Mouse (Mus musculus) ES-Bruce4 (cell line): ENCODE data around the gene Simc1. TPM values are rescaled to one million over a fixed set of nuclear protein-coding genes. Genes with fewer than 3 reads are reported as not detected.
A peak's percentile ranks its signal among the peaks of the same experiment; 100 is the strongest.

Experiments used
- H3K27ac ChIP-seq: 2 replicates; pipeline ENCODE4 v1.5.1; 2012; ENCODE audit warnings: low read length, inconsistent platforms; ENCODE audit not compliant: insufficient read depth
- H3K27me3 ChIP-seq: 2 replicates; pipeline ENCODE4 v1.6.1; 2012; ENCODE audit warnings: mild to moderate bottlenecking, low read length, inconsistent platforms; ENCODE audit not compliant: control insufficient read depth, poor library complexity, insufficient read depth, severe bottlenecking
- H3K36me3 ChIP-seq: 2 replicates; pipeline ENCODE4 v1.6.1; 2012; ENCODE audit warnings: inconsistent platforms, mild to moderate bottlenecking, low read length, moderate library complexity; ENCODE audit not compliant: control insufficient read depth, poor library complexity, insufficient read depth, severe bottlenecking
- H3K4me1 ChIP-seq: one replicate; pipeline ENCODE4 v1.8.1; 2011; ENCODE audit warnings: low read length; ENCODE audit not compliant: control insufficient read depth, insufficient read depth
- H3K4me3 ChIP-seq: 2 replicates; pipeline ENCODE4 v1.5.1; 2011; ENCODE audit warnings: low read depth, mild to moderate bottlenecking, low read length
- H3K9ac ChIP-seq: 2 replicates; pipeline ENCODE4 v1.6.1; 2012; ENCODE audit warnings: low read depth, mild to moderate bottlenecking, inconsistent platforms; ENCODE audit not compliant: poor library complexity, severe bottlenecking
- H3K9me3 ChIP-seq: replicated peaks from 2 replicates; pipeline ENCODE4 v1.6.1; 2012; ENCODE audit warnings: mild to moderate bottlenecking, low read length, inconsistent platforms; ENCODE audit not compliant: control insufficient read depth, poor library complexity, insufficient read depth, severe bottlenecking
- CTCF ChIP-seq: IDR thresholded peaks from one replicate; pipeline ENCODE4 v1.8.1; 2011; ENCODE audit warnings: low read depth, low read length
- EP300 ChIP-seq: IDR thresholded peaks from 2 replicates; pipeline ENCODE4 v1.6.1; 2011; ENCODE audit warnings: low read depth, low read length; ENCODE audit not compliant: insufficient read depth
- POLR2A ChIP-seq: IDR thresholded peaks from one replicate; pipeline ENCODE4 v1.8.1; 2011; ENCODE audit warnings: low read length; ENCODE audit not compliant: insufficient read depth
- polyA plus RNA-seq: library from polyadenylated mRNA; stranded (reverse); fragments of >200 nt; gene quantifications from 2 replicates; pipeline ENCODE4 v1.2.4, GENCODE M21; 2011; ENCODE audit warnings: low read depth; ENCODE audit not compliant: missing spikeins, insufficient read depth, insufficient read length

Gene Simc1
- polyA plus RNA-seq, 1 experiment: 19.1 TPM

- Histone ChIP-seq H3K9ac (no peak overlapping the region), H3K9me3 (no peaks in the 10 kb centered on the region), H3K27me3 (no peaks in the 10 kb centered on the region), H3K36me3 (peaks cover 34% of the 10 kb centered on the region), H3K4me1 (no peaks in the 10 kb centered on the region), H3K4me3 (no peak overlapping the region), H3K27ac (no peak overlapping the region)
- TF ChIP-seq EP300: no peak
- no peak for TF ChIP-seq POLR2A
- no peak for TF ChIP-seq CTCF
These were observed 77.8 kb downstream of the Simc1 start for GRCm38 (mm10) chr13:54581385-54581784.

- Histone ChIP-seq H3K36me3 (peaks cover 39% of the 10 kb centered on the region), H3K9me3 (no peaks in the 10 kb centered on the region), H3K9ac (no peak overlapping the region), H3K27ac (no peak overlapping the region), H3K27me3 (no peaks in the 10 kb centered on the region), H3K4me3 (no peak overlapping the region), H3K4me1 (no peaks in the 10 kb centered on the region)
- TF ChIP-seq EP300: no peak
- no peak for TF ChIP-seq POLR2A
- TF ChIP-seq CTCF: no peak
These were observed 78.5 kb downstream of the Simc1 start for GRCm38 (mm10) chr13:54582126-54582525.

DNA sequence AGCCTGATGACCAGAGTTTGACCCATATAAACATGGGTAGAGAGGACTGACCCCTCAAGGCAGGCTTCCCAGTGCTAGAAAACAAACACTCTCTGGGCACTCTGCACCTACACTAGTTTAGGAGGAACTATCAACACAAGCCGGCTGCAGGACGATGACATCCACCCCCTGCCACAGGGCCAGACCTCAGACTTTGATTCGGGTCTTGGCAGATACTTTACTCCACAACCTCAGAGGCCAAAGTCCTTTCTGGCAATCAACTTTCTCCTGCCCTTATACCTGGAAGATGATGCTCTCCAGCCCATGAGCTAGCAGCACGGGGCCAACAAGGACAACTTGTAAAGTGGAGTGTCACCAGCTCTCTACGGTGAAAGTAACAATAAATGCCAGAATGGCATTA lies 79.3 kb downstream of the Simc1 start:
- no peak for TF ChIP-seq CTCF
- no peak for TF ChIP-seq POLR2A
- no peak for TF ChIP-seq EP300
- H3K4me3 ChIP-seq: no peak overlapping the region
- H3K27me3 ChIP-seq: no peaks in the 10 kb centered on the region
- peaks cover 43% of the 10 kb centered on the region for H3K36me3 ChIP-seq
- H3K9ac ChIP-seq: no peak overlapping the region
- H3K9me3 ChIP-seq: no peaks in the 10 kb centered on the region
- H3K4me1 ChIP-seq: no peaks in the 10 kb centered on the region
- H3K27ac ChIP-seq: no peak overlapping the region

DNA sequence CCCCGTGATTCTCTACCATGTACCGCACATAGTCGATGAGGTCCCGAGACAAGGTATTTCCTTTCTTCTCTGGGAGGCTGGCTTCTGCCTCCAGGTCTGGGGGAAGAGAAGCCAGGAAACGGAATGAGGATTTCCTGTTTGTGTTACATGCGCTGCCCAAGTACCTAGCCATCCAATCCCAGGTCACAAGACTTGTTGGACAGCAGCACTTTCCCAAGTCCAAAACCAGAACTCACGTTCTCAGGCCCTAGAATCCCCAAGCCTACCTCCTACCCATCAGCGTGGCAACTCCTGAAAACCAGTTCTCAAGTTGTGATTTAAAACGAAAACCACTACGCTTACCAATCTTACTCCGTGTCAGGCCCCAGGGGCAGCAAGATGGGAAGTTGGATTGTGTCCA lies 82.3 kb downstream of the Simc1 start:
- Histone ChIP-seq H3K4me3 (no peak overlapping the region), H3K36me3 (peaks cover 44% of the 10 kb centered on the region), H3K9me3 (no peaks in the 10 kb centered on the region), H3K27ac (no peak overlapping the region), H3K4me1 (no peaks in the 10 kb centered on the region), H3K27me3 (no peaks in the 10 kb centered on the region), H3K9ac (no peak overlapping the region)
- TF ChIP-seq EP300: no peak
- no peak for TF ChIP-seq CTCF
- no peak for TF ChIP-seq POLR2A

GRCm38 (mm10) chr13:54589414-54589995 lies 85.9 kb downstream of the Simc1 start:
- peaks cover 32% of the 10 kb centered on the region for H3K36me3 ChIP-seq
- H3K27ac ChIP-seq: 0 out of 2 replicates have a peak overlapping the region, but pooled peaks have one; percentile 7
- H3K27me3 ChIP-seq: no peaks in the 10 kb centered on the region
- no peaks in the 10 kb centered on the region for H3K9me3 ChIP-seq
- peak overlapping the region; percentile 78 for H3K9ac ChIP-seq
- no peaks in the 10 kb centered on the region for H3K4me1 ChIP-seq
- H3K4me3 ChIP-seq: peak overlapping the region; percentile 78
- TF ChIP-seq POLR2A: no peak
- TF ChIP-seq CTCF: no peak
- no peak for TF ChIP-seq EP300

DNA sequence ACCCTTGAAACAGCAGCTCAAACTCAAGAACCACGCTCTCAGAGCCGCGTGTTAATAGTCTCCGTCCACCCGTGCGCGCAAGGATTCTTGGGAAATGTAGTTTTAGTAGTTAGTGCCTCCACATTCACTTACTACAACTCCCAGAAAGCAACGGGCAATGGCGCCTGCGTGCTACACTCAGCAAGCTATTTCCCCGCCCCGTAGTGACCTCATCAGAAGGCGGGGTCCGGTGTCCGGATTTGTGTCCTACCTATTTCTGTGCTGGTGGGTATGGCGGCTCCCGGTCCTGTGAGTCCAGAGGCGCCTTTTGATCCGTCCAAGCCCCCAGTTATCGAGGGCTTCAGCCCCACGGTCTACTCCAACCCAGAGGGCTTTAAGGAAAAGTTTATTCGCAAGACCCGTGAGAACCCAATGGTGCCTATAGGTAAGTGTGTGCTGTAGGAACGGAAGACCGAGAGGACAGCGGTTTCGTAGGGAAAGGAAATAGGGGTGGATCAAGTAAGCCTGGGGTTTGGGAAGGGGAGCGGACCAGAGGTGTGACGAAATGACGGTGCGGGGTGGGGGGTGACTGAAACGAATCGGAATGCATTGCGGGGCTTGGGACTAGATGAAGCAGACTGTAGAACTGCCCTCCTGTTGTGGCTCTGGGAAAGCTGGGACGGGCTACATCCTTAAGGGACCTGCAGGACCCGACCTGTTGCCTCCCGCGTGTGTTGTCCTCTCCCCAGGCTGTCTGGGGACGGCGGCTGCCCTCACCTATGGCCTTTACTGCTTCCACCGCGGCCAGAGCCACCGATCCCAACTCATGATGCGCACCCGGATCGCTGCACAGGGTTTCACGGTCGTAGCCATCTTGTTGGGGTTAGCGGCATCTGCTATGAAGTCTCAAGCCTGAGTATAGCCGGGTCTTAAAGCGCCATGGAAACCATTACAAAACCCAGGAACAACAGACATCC lies 86.7 kb downstream of the Simc1 start, which contains the start of the genes Nop16 and Higd2a:
Gene Nop16, minus strand, starts transcription at position 95 of the 956 bp plus-strand sequence.
Gene Higd2a, plus strand, starts transcription at position 212 of the 956 bp plus-strand sequence.
- Histone ChIP-seq H3K27me3 (no peaks in the 10 kb centered on the region), H3K27ac (peak within 1 kb of the TSS; percentile 7; the same call in 1 of the 2 replicates), H3K4me1 (no peaks in the 10 kb centered on the region), H3K4me3 (peak within 1 kb of the TSS; percentile 98), H3K9ac (peak within 1 kb of the TSS; percentile 78), H3K9me3 (no peaks in the 10 kb centered on the region), H3K36me3 (peaks cover 24% of the 10 kb centered on the region)
- TF ChIP-seq CTCF (no peak), POLR2A (peak; percentile 75), EP300 (0 out of 2 replicates have a peak, but pooled peaks have one; percentile 6)
